ENCODE assay signal across 31 mouse cellular contexts in the genomic region with DNA sequence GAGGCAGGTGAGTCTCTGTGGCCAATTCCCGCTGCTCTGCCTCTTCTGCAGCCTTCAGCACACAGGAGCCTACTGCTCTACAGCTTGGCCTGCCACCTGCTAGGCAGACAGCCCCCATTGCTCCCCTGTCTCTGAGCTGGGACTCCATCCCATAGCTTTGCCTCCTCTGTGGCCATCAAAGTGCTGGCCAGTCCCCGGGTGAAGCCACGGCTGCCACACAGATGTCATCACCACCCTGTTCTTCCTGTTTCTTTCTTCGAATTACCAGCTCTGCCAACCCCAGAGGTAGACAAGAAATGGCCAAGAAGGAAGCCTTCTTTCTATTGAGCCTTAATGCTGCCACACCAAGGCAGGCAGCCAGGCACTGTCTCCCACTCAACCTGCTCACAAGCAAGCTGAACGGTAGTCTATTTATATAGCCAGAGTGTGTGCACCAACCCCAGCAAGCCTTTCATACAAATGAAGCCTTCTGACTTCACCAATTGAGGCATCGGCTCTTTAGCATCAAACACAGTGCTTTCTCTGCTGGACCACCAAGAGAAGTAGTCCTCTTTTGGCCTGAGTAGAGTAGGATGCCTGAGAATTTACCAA. TPM values are rescaled to one million over a fixed set of nuclear protein-coding genes. Genes with fewer than 3 reads are reported as not detected.
DNase-seq lines count a peak whose midpoint lies in the region; ATAC-seq and TF ChIP-seq lines count a peak whose summit lies in the region.
"Had no signal": no experiment of that assay in that cellular context is flagged by ENCODE, and none has a peak within 500 bp of the region (broad histone marks: within the 10 kb centered on the region; RNA-seq: fewer than 3 reads in every experiment).

No protein-coding gene starts in this region.

- H3K4me3 ChIP-seq in lung, postnatal 0 days (ENCODE audit: low read depth, low read length), result no peak overlapping the region
- H3K4me3 ChIP-seq: embryonic facial prominence, embryonic 10.5 days; embryonic facial prominence, embryonic 15.5 days; forebrain, embryonic 13.5 days; gastrocnemius, adult 2 months; hindbrain, embryonic 10.5 days; hindbrain, embryonic 15.5 days; limb, embryonic 10.5 days; limb, embryonic 15.5 days; liver, embryonic 13.5 days; midbrain, embryonic 12.5 days; neural tube, embryonic 13.5 days had no signal

- peak; percentile 12 to 49 for DNase-seq in left cerebral cortex, postnatal 25 days (ENCODE audit: low spot score in 2 of 2)
- no peak for DNase-seq in left cerebral cortex, postnatal 10 days (ENCODE audit: extremely low spot score in 1 of 2, low spot score in 2 of 2)
- peak; percentile 22 for DNase-seq in 416B (ENCODE audit: low read depth)
- no peak for DNase-seq in embryo, embryonic 10.5 days (ENCODE audit: low spot score)
- no peak for DNase-seq in lung, postnatal 0 days (ENCODE audit: low spot score)
- DNase-seq: adrenal gland, postnatal 25 days; B cell, adult 2 months; cerebellum, adult 18-20 months; cerebellum, postnatal 10 days; gastrocnemius, adult 2 months; gastrocnemius, postnatal 36 days; heart, postnatal 14 days; kidney, adult 8-10 months; kidney, postnatal 4 days; layer of hippocampus, postnatal 36 days; liver, embryonic 13.5 days; lung, adult 2 months; lung, postnatal 14 days; thymus, postnatal 4 days had no signal

- H3K27ac ChIP-seq in lung, postnatal 0 days (ENCODE audit: low read length), result no peak overlapping the region
- H3K27ac ChIP-seq: embryonic facial prominence, embryonic 10.5 days; embryonic facial prominence, embryonic 15.5 days; forebrain, embryonic 13.5 days; gastrocnemius, adult 2 months; hindbrain, embryonic 10.5 days; hindbrain, embryonic 15.5 days; kidney, postnatal 0 days; limb, embryonic 10.5 days; limb, embryonic 15.5 days; liver, embryonic 13.5 days; midbrain, embryonic 12.5 days; neural tube, embryonic 13.5 days had no signal

- intact Hi-C loops in left cerebral cortex, postnatal 25 days (cut with DNase I), result loop anchor here (10.0 kb wide), 2 partner anchors 488 to 578 kb away; no protein-coding TSS in a partner anchor
- intact Hi-C loops in left cerebral cortex, postnatal 10 days (cut with DNase I), result no loop called here

- 0 out of 2 replicates have a peak, but pooled peaks have one; percentile 34 for ATAC-seq in common myeloid progenitor, adult 5-6 weeks (replicated peaks; ENCODE audit: low read depth, poor library complexity, severe bottlenecking)
- ATAC-seq in megakaryocyte progenitor cell, adult 5-6 weeks (replicated peaks; ENCODE audit: poor library complexity), result peak; percentile 48
- ATAC-seq in lung, postnatal 0 days, result no peak
- ATAC-seq: forebrain, embryonic 13.5 days had no signal

- no peaks in the 10 kb centered on the region for H3K36me3 ChIP-seq in lung, postnatal 0 days (ENCODE audit: insufficient read depth, low read length)
- H3K36me3 ChIP-seq: embryonic facial prominence, embryonic 10.5 days; embryonic facial prominence, embryonic 15.5 days; hindbrain, embryonic 10.5 days; hindbrain, embryonic 15.5 days; limb, embryonic 10.5 days; limb, embryonic 15.5 days; liver, embryonic 13.5 days; midbrain, embryonic 12.5 days; neural tube, embryonic 13.5 days had no signal

- no peaks in the 10 kb centered on the region for H3K27me3 ChIP-seq in lung, postnatal 0 days (replicated peaks; ENCODE audit: insufficient read depth, low read length)
- H3K27me3 ChIP-seq: embryonic facial prominence, embryonic 15.5 days; forebrain, embryonic 13.5 days; hindbrain, embryonic 15.5 days; limb, embryonic 15.5 days; liver, embryonic 13.5 days; neural tube, embryonic 13.5 days had no signal

- TF ChIP-seq EP300 in lung, postnatal 0 days (IDR thresholded peaks at IDR 0.05), result no peak

- H3K4me1 ChIP-seq in lung, postnatal 0 days (ENCODE audit: insufficient read depth, low read depth, low read length), result no peaks in the 10 kb centered on the region
- H3K4me1 ChIP-seq: embryonic facial prominence, embryonic 10.5 days; embryonic facial prominence, embryonic 15.5 days; forebrain, embryonic 13.5 days; limb, embryonic 10.5 days; limb, embryonic 15.5 days had no signal

- no peak overlapping the region for H3K9ac ChIP-seq in lung, postnatal 0 days (replicated peaks; ENCODE audit: low read depth)
- H3K9ac ChIP-seq: embryonic facial prominence, embryonic 15.5 days; forebrain, embryonic 13.5 days; hindbrain, embryonic 15.5 days; limb, embryonic 15.5 days; liver, embryonic 13.5 days; midbrain, embryonic 12.5 days; neural tube, embryonic 13.5 days had no signal

- no peak overlapping the region for H3K4me2 ChIP-seq in lung, postnatal 0 days (replicated peaks; ENCODE audit: low read depth, low read length)
- H3K4me2 ChIP-seq: embryonic facial prominence, embryonic 15.5 days; forebrain, embryonic 13.5 days; hindbrain, embryonic 15.5 days; limb, embryonic 15.5 days; liver, embryonic 13.5 days; midbrain, embryonic 12.5 days; neural tube, embryonic 13.5 days had no signal

- TF ChIP-seq CTCF in lung, postnatal 0 days (IDR thresholded peaks at IDR 0.05), result no peak

- H3K9me3 ChIP-seq in lung, postnatal 0 days (ENCODE audit: low read length), result no peaks in the 10 kb centered on the region
- H3K9me3 ChIP-seq: embryonic facial prominence, embryonic 10.5 days; embryonic facial prominence, embryonic 15.5 days; forebrain, embryonic 13.5 days; hindbrain, embryonic 10.5 days; hindbrain, embryonic 15.5 days; limb, embryonic 10.5 days; limb, embryonic 15.5 days; liver, embryonic 13.5 days; midbrain, embryonic 12.5 days; neural tube, embryonic 13.5 days had no signal

- WGBS in lung, postnatal 0 days, result 69% methylated on average over 6 of the region's 6 CpGs

RNA-seq across cellular contexts. Expression of a gene that starts 10.3 kb away (rescaled TPM):
- total RNA-seq in left cerebral cortex, postnatal 25 days (2021), result 1 to 10 TPM; 2.0 to 2.3 TPM
- 1 to 10 TPM; 1.9 to 2.6 TPM for total RNA-seq in left cerebral cortex, postnatal 10 days (2021)
- 23.8 and 26.2 TPM in 2 replicates for total RNA-seq in common myeloid progenitor, adult 5-6 weeks (2017)
- total RNA-seq in megakaryocyte progenitor cell, adult 5-6 weeks (2015), result 19.3 and 21.9 TPM in 2 replicates
- total RNA-seq in megakaryocyte progenitor cell, adult 5-6 weeks (2017), result 25.9 and 26.1 TPM in 2 replicates
- polyA plus RNA-seq in lung, postnatal 0 days (2015; fragmentation: Nextera tagmentation; extraction: Ambion mirVana), result 2.6 and 2.7 TPM in 2 replicates

RNA-seq across cellular contexts. Expression of a gene that starts 10.9 kb away (rescaled TPM):
- 10 to 100 TPM; 62.4 to 64.0 TPM for total RNA-seq in left cerebral cortex, postnatal 25 days (2021)
- 10 to 100 TPM; 47.6 to 55.8 TPM for total RNA-seq in left cerebral cortex, postnatal 10 days (2021)
- 29.3 and 30.9 TPM in 2 replicates for total RNA-seq in common myeloid progenitor, adult 5-6 weeks (2017)
- total RNA-seq in megakaryocyte progenitor cell, adult 5-6 weeks (2015), result 74.3 and 75.3 TPM in 2 replicates
- 26.6 and 26.9 TPM in 2 replicates for total RNA-seq in megakaryocyte progenitor cell, adult 5-6 weeks (2017)
- polyA plus RNA-seq in lung, postnatal 0 days (2015; fragmentation: Nextera tagmentation; extraction: Ambion mirVana), result 77.4 and 93.0 TPM in 2 replicates

Comparison
In these comparisons a context has a peak if more than half of its experiments do, and no peak if none do; other contexts are left out.
1. DNase-seq: peak in left cerebral cortex, postnatal 25 days (2 of 2) and 416B (single experiment); none in left cerebral cortex, postnatal 10 days (0 of 2), embryo, embryonic 10.5 days (single experiment) and lung, postnatal 0 days (single experiment).